Mouse (Mus musculus) embryonic fibroblast, embryonic 13.5 days (primary cell): Measurements from ENCODE around the gene Sept1.

ENCODE experiments used
- CTCF ChIP-seq: IDR thresholded peaks from 2 replicates; pipeline ENCODE4 v1.5.1; 2011; ENCODE audit warnings: mild to moderate bottlenecking, control low read depth, low read length, moderate library complexity, borderline replicate concordance; ENCODE audit not compliant: insufficient read depth
- POLR2A ChIP-seq: IDR thresholded peaks from 2 replicates; pipeline ENCODE4 v1.6.1; 2011; ENCODE audit warnings: low read depth, mild to moderate bottlenecking, control low read depth, low read length, moderate library complexity

- TF ChIP-seq CTCF (no peak), POLR2A (no peak)
Observed at GRCm38 (mm10) chr7:127217901-127218642, 14.9 kb downstream of the Sept1 start.
